Mouse (Mus musculus) thymus, postnatal 0 days (tissue): Measurements from ENCODE around the gene Dusp1. TPM values are rescaled to one million over a fixed set of nuclear protein-coding genes. Genes with fewer than 3 reads are reported as not detected.
A peak's percentile ranks its signal among the peaks of the same experiment; 100 is the strongest.

Experiments used
- DNase-seq: peaks from one replicate; pipeline ENCODE4 v3.0.0-alpha.2; 2015; ENCODE audit warnings: low spot score
- polyA plus RNA-seq: library from polyadenylated mRNA; unstranded; fragments of >200 nt; fragmentation: Nextera tagmentation; extraction: Ambion mirVana; gene quantifications from 2 replicates; pipeline ENCODE4 v1.2.1, GENCODE M21; 2015

The Dusp1 gene
- polyA plus RNA-seq, 1 experiment from 2014 or later = 22.4 TPM

DNA sequence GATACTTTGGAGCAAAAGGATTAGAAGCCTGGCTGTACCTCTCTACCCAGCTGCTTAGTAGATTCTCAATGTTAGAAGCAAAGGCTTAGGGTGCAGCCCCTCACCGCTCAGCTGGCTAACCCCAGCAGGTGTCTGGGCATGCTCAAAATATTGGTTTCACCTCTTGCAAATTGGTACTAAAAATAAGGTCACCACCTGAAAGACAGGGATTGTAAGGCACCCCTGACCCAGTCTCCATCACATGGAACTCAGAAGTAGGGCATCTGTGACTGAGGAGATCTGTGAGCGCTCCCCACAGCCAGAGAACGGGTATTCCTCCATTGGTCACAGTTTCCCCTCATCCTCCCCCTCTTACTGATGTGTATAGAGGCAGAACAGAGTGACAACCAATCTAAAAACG lies 364 bp upstream of the Dusp1 start:
- no peak for DNase-seq

GRCm38 (mm10) chr17:26561290-26561640 lies 663 bp downstream of the Dusp1 start, which contains the start of gene Ergic1:
TSS of gene Ergic1 (plus strand) at chr17:26561489.
- peak; percentile 84 for DNase-seq

DNA sequence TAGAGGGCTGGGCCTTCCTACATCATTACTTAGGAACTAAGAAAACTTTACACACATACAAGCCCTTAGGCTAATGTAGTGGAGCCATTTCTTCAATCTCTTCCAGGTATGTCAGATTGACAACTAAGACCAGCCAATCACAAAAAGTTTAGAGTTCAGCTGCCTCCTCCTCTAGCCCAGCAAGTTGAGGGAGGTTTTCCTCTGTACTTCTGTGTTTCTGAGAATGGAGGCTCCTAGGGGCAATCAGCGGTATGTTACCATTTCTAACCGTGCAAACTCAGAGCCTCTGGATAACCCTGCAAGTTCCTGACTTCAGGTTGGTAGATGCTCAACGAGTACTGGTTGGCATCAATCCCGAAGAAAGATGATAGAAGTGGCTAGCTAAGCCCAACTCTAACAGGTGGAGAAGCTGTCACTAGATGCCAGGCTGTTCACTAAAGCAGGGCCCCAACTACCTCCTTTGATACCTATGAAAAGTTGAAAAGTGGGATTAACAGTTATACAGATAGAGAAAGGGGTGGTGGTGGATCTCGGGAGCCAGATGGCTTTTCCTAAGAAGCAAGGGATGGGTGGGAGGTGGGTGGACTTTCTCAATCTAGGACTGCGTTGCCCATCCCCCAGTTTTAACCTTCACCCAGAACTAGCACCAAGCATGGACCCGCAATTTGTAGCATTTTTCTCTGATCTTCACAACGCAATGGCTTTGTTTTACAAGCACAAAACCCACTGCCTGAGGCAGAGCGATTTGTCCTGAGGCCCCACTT lies 1.2 kb downstream of the Dusp1 start:
- peak; percentile 75 for DNase-seq

GRCm38 (mm10) chr17:26553033-26553432 lies 8.9 kb downstream of the Dusp1 start:
- DNase-seq = no peak

- DNase-seq = no peak
Measured at GRCm38 (mm10) chr17:26551104-26551503, 10.8 kb downstream of the Dusp1 start.

DNA sequence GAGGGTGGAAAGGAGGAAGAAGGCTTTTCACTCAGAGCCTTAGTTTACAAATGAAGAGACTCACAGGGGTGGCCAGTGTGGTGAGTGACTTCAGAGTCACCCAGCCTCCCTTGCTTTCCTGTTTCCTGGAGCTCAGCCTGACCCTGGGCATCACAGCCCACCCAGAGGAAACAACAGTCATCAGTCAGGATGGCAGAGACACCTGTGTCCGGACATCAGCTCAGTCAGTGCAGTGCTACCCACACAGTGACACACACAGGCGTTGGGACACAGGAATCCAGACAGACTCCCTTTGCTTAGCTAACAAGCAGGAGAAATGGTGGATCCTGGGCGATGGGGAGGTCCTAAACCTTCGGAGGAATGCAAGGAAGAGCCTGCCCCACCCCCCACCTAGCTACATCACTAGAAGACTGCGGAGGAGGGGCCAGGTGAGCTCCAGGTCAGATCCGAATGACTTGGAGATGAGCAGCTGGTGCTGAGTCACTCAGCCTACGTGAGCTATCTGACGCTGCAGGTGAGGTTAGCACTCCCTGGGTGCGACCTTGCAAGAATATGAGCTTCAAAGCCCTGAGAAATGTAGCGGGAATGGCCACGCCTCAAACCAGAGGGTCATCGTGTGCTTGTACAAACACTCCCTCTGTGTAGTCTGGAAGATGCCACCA lies 12.6 kb downstream of the Dusp1 start:
- DNase-seq = no peak

- no peak for DNase-seq
Measured at GRCm38 (mm10) chr17:26548566-26548965, 13.4 kb downstream of the Dusp1 start.

DNA sequence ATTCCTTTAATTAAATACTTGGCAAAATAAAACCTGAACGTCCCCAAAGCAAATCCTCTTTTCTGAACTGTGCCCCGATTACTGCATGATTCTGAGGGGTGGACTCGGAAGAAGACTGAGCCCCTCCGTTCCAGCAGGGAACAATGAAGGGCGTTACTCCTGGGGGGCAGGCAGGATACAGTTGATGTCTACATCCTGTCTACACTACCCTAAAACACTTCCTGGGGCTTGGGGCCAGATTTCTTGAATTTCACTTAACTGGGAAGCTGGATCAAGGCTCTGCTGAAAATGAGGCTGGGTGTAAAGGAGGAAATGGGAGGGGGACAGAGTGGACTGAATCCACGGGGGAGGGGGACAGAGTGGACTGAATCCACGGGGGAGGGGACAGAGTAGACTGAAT lies 14.2 kb downstream of the Dusp1 start:
- DNase-seq = no peak

- no peak for DNase-seq
Measured at GRCm38 (mm10) chr17:26544319-26544963, 17.5 kb downstream of the Dusp1 start.

GRCm38 (mm10) chr17:26540083-26540482 lies 21.8 kb downstream of the Dusp1 start:
- no peak for DNase-seq

DNA sequence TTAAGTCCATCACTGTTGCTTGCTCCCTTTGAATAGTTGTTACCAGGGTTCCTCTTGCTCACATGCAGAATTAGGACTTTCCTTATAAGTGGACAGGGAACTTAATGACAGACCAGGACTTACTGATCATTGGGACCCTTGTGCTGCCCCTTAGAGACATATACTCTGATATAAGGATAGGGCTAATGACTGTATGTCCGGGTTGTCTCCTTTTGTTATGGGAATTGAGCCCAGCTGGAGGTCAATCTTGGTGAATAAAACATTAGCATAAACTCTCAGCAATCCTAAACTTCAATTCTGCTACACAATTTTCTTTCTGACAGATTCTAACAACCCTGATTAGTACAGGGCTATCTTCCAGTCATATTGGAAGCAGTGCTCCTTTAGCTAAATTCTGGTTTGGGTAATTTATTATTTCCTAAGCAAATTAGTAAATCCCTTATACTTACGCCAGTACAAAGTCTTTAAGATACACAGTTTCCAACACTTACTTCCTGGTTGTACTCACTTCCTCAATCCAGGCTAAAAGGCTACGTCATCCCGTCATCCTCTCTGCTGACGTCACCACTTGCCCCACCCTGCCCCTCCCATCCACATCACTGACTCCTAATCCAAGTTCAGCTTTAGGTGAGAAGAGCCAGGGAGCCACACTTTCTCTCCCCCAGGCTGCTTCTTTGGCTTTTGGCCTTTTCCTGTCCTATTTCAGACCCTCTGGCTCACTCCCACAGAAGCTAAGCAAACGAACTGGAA lies 24.0 kb downstream of the Dusp1 start:
- peak; percentile 36 for DNase-seq

DNA sequence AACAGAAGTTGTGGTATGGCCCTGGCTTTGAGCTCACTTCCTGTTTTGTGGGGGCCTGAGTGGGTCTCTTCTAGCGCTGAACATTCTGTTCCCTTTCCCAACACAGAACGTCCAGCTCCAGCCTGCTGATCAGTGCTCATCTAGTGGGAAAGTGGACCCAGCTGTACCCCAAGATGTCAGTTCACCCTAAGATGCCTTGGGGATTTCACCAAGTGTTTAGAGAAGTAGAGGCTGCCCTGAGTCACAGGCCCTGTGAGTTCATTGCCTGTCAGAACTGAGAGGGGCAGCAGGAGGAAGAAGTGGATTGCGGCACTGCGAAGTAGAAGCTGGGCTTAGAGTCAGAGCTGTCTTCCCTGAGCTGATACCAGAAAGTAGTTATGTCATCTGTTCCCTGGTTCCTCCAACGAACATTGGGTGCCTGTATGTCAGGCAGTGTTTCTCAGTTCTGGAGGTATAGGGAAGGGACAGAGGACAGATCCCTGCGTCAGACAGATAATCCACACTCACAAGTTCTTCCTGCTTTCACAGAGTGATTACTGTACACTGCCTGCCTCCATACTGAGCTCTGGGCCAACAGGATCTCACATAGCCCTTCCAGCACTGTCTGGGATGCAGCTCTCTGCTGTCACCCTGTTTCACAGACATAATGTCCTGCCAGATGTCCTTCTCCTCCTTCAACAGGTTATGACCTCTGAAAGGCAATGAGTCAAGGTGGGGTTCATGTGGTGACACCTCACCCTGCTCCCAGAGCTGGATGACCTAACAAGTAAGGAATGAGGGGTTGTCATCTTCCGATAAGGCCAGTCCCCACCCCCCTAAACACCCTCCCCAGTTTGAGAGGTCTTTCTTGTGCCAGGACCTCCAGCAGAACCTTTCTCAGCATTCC lies 26.4 kb downstream of the Dusp1 start:
- no peak for DNase-seq

DNA sequence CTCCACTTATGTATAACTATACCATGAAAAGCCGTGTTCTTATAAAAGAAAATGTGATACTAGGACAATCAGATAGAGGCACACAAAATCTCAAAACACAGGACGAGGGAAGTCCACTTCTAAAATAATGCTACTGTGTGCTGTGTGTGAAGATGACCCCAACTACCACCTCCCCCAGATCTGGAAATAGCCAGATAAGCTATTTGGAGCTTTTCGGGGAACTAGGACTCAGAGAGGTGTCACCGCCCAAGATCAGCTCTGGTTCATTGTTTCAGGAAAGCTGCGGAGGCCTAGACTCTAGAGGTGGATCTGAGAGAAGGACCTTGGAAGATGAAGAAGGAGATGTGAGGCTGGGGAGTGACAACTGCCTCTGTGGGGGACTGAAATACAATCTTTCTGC lies 27.2 kb downstream of the Dusp1 start:
- DNase-seq = no peak

DNA sequence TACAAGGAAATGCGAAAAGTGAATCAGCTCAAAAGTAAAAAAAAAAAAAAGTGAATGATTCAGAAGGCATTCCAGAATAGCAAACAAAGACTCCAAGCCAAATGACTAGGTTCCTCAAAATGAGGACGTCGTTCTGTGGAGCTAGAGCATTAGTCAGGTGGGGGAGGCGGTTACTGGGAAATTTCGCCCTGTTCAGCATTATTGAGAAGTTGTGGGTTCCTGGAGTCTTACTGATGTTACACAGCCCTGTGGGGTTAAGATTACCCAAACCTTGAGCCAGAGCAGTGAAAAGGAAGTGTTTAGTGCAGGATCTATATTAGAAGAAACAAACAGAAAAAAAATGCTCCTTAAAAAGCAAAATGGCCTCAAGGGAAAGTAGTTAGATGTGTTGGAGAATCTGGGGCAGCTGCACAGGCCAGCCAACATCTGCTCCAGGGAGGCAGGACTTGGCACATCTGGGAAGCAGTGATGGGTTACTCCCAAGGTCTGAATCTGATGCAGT lies 28.0 kb downstream of the Dusp1 start:
- no peak for DNase-seq

GRCm38 (mm10) chr17:26532476-26533045 lies 29.4 kb downstream of the Dusp1 start:
- no peak for DNase-seq

DNA sequence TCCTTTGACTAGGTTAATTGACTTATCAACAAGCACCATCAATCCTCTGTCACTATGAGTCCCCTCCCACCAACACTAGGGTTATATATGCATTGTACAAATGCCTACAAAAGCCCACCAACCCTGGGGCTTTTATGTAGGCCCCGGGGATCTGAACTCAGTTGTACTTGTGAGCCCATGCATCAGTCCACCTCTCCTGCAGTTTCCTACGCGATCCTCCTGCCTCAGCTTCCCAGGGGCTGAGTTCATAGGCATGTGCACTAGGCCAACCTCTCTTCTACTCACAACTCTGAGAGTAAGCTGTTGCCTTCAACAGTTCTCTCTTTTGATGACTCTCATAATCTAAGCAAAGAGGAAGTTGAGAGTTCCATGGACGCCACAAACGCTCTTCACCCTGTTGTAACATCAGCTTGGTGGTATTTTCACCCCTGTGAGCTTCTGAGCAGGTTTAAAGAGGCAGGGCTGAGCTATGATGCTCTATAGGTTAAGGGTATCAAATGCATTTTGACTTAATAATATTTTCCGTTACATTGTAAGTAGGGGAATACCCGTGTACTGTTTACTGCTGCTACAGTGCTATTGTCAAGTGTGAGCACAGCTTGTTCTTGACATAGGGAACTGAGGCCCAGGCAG lies 30.4 kb downstream of the Dusp1 start:
- peak; percentile 31 for DNase-seq

- no peak for DNase-seq
Measured at GRCm38 (mm10) chr17:26530590-26531081, 31.3 kb downstream of the Dusp1 start.

DNA sequence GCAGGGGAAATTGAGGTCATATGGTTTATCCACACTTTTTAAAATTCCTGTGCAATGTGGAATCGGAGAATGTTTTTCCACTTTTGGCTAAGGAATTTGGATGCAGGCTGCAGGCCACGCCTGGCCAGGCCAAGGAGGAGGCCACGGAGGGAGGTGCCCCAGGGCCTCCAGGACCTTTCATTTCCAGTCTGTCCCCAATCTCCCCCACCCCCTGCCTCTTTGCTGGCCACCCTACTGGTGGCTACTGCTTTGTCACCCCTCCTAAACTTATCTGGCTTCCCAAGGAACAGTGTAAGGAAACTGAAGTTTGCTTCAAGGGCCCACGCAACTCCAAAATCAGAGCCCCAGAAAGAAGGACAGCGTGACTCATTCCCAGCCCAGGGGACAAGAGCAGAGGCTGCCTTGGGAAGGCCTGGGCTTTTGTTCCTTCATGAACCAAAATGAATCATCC lies 32.1 kb downstream of the Dusp1 start:
- no peak for DNase-seq

DNA sequence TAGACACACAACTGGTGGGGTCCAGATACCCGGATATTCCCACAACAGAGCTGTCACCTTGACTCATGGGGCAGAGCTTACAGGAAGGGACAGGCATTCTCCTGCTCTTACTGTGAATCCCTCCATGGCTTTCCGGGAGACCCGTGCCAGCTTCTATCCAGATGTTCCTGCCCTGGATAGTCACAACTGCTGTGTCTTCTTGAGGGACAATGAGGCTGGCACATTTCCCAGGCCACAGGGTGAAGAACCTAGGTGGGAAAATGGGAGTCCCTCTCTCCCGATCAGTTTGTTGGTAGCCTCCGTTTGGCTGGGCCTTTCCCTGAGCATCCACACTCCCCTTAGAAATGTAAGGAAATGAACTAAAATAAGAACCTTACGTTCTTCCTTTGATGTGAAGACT lies 33.2 kb downstream of the Dusp1 start:
- no peak for DNase-seq
